Mouse (Mus musculus) bone marrow macrophage, adult 2 months (primary cell): ENCODE data around the gene Hectd2.

Experiments used
- CTCF ChIP-seq: IDR thresholded peaks from 2 replicates; pipeline ENCODE4 v1.5.1; 2012; ENCODE audit warnings: low read depth, mild to moderate bottlenecking, low read length, moderate library complexity
- POLR2A ChIP-seq: IDR thresholded peaks from 2 replicates; pipeline ENCODE4 v1.6.1; 2012; ENCODE audit warnings: mild to moderate bottlenecking, low read depth, low read length, borderline replicate concordance

DNA sequence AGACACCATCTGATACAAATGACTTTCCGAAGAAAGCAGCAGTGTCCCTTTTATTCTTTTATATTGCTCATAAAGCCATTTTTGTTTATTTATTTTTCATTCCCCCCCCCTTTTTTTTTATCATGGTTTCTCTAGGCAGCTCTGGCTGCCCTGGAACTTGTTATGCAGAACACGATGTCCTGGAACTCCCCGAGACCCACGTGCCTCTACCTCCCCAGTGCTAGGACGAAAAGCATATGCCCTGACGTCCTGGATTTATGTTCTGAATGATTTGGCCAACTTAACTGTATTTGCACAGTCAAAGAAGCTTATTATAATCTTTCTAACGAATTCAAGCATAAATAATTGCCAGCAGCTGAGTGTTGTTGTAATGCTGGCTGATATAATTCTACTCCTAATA is 13.7 kb upstream of the Hectd2 start:
- no peak for TF ChIP-seq CTCF
- TF ChIP-seq POLR2A = no peak
